Mouse (Mus musculus) embryo, embryonic 10.5 days (tissue): ENCODE results near the gene Trp53rkb.
"Not testable (repeated sequence)": the region's sequence is repeated elsewhere in the genome, so short reads cannot be mapped to it uniquely, and the experiment has no call there.

ENCODE experiments used
- DNase-seq: peaks from one replicate; pipeline ENCODE4 v3.0.0-alpha.2; 2015; ENCODE audit warnings: low spot score

The Trp53rkb gene

GRCm38 (mm10) chr2:166792355-166792754, at the start of gene Trp53rkb:
Gene Trp53rkb, plus strand, starts transcription at chr2:166792531.
- peak; percentile 59 for DNase-seq

GRCm38 (mm10) chr2:166743504-166743903, 48.8 kb upstream of the Trp53rkb start:
- DNase-seq, result no peak

GRCm38 (mm10) chr2:166744433-166744832, 47.9 kb upstream of the Trp53rkb start:
- DNase-seq, result no peak

- no peak for DNase-seq
Measured at GRCm38 (mm10) chr2:166745849-166746248, 46.5 kb upstream of the Trp53rkb start.

GRCm38 (mm10) chr2:166746261-166746913, 45.9 kb upstream of the Trp53rkb start:
- not testable (repeated sequence) for DNase-seq

- no peak for DNase-seq
Measured at GRCm38 (mm10) chr2:166750620-166751191, 41.6 kb upstream of the Trp53rkb start.

- DNase-seq, result no peak
Measured at GRCm38 (mm10) chr2:166754194-166754593, 38.1 kb upstream of the Trp53rkb start.

- DNase-seq, result no peak
Measured at GRCm38 (mm10) chr2:166754760-166755159, 37.6 kb upstream of the Trp53rkb start.

GRCm38 (mm10) chr2:166757969-166758368, 34.4 kb upstream of the Trp53rkb start:
- DNase-seq, result no peak

GRCm38 (mm10) chr2:166764051-166764450, 28.3 kb upstream of the Trp53rkb start:
- peak; percentile 64 for DNase-seq

- DNase-seq, result no peak
Measured at GRCm38 (mm10) chr2:166767591-166767990, 24.7 kb upstream of the Trp53rkb start.

GRCm38 (mm10) chr2:166771396-166771795, 20.9 kb upstream of the Trp53rkb start:
- no peak for DNase-seq

GRCm38 (mm10) chr2:166773587-166773986, 18.7 kb upstream of the Trp53rkb start:
- no peak for DNase-seq

- no peak for DNase-seq
Measured at GRCm38 (mm10) chr2:166774275-166774674, 18.1 kb upstream of the Trp53rkb start.

GRCm38 (mm10) chr2:166775357-166775893, 16.9 kb upstream of the Trp53rkb start:
- DNase-seq, result no peak

- DNase-seq, result peak; percentile 63
Measured at GRCm38 (mm10) chr2:166776272-166776671, 16.1 kb upstream of the Trp53rkb start.

GRCm38 (mm10) chr2:166779956-166780355, 12.4 kb upstream of the Trp53rkb start:
- DNase-seq, result no peak

GRCm38 (mm10) chr2:166780980-166781578, 11.3 kb upstream of the Trp53rkb start:
- peak; percentile 87 for DNase-seq

- DNase-seq, result no peak
Measured at GRCm38 (mm10) chr2:166784376-166784775, 8.0 kb upstream of the Trp53rkb start.

GRCm38 (mm10) chr2:166786353-166787004, 5.9 kb upstream of the Trp53rkb start:
- peak; percentile 98 for DNase-seq

- DNase-seq, result no peak
Measured at GRCm38 (mm10) chr2:166791738-166792137, 593 bp upstream of the Trp53rkb start.

- peak; percentile 87 for DNase-seq
Measured at GRCm38 (mm10) chr2:166793542-166794214, 1.3 kb downstream of the Trp53rkb start.
